Mouse (Mus musculus) adrenal gland (tissue): Measurements from ENCODE around the gene Ucp2.
"Not testable (repeated sequence)": the region's sequence is repeated elsewhere in the genome, so short reads cannot be mapped to it uniquely, and the experiment has no call there.

ENCODE experiments used
- intact Hi-C: fragments of 180-260 bp; cut with DNase I; formaldehyde crosslinking; loops from one replicate; pipeline ENCODE4 v1.15.1; 2025

Gene Ucp2

DNA sequence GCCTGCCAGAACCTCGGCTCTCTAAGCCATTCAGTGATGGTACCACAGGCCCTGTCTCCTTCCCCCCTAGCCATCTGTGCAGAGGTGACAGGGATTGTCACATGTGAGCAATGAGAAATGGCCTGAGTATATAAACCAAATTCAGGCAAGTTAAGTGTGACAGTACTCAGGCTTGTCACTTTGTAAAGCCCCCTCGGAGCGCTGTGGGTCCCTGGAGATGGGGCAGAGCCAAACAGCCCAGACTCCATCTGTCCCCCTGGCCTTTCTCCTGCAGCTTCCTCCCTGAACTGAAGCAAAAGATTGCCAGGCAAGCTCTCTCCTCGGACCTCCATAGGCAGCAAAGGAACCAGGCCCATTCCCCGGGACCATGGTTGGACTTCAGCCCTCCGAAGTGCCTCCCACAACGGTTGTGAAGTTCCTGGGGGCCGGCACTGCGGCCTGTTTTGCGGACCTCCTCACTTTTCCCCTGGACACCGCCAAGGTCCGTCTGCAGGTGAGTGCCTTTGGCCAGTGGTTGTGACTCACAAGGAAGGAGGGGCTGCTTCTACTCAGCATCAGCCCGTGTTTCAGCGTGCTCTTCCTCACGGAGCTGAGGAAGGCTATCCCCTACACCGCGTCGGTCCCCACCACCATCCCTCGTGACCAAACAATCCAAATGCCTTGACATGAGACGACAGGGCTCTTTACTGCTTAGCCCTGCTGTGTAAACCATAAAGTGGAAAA, 13.9 kb upstream of the Ucp2 start:
- intact Hi-C loops = no loop called here

DNA sequence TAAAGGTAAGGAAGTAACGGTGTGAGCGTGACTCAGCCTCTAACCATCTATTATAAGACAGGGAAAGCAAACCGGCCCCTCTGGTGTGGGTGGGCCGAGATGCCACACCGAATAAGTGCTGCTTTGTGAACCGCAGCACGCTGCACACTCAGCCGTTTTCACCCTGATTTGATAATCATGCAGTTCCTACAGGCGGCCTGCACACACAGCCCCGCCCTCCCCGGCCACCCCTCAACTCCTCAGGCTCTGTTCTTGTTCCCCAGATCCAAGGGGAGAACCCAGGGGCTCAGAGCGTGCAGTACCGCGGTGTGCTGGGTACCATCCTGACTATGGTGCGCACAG, 13.3 kb upstream of the Ucp2 start:
- intact Hi-C loops = no loop called here

DNA sequence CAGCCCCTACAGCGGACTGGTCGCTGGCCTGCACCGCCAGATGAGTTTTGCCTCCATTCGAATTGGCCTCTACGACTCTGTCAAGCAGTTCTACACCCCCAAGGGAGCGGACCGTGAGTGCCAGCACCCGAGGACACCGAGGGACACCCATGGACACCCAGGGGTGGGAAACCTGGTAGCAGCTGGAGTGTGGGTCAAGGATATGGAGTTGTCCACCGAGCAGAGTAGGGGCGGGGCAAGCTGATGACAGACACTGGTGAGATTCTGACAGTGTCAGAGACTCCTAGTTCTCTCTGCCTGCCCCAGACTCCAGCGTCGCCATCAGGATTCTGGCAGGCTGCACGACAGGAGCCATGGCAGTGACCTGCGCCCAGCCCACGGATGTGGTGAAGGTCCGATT, 13.0 kb upstream of the Ucp2 start:
- intact Hi-C loops = no loop called here

DNA sequence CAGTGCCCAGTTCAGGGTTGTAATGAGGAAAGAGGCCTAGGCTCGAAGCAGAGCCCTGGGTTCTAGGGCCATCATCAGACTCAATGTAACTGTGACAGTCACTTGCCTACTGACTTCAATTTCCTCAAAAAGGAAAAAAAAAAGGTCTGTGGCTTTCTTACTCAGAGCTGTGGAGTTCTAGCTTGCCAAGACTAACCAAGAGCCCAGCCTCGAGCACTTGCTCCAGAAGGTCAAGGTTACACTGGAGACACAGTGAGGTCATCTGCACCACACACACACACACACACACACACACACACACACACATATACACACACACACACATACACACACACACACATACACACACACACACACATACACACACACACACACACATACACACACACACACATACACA, 11.1 kb upstream of the Ucp2 start:
- intact Hi-C loops = not testable (repeated sequence)

DNA sequence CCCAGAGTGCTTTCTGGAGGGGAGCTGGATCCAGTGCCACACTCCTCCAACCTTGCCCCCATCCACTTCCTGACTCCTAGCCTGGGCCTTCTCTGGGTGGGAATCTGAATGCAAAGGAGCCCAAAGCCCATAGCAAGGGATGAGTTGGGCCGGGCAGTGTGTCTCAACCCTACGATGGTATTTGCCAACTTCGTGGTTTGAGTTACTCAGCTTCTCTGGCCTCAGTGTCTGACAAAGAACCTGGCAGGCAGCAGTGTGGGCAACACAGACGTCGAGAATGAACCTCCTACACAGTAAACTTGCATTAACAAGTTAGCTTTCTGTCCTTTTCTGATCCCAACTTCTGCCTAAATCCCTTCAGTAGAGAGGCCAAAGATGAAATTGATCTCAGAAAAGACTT, 8.6 kb upstream of the Ucp2 start:
- intact Hi-C loops = no loop called here

DNA sequence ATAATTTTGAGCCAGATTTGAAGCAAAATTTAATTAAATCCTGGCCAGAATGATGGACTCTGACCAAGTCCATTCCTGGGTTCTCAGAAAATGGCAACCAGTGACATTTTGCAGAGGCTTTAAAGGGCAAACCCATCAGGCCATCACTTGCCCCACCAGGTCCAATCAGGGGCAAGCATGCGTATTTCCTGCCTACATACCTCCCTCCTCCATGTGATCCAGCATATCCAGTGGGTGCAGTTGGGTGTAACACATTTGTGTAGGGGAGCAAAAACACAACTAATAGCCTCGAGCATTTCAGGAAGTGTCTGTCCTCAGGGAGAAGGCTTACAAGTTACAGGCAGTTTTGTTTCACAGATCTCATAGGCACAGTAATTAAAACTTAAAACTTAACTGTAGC, 5.8 kb upstream of the Ucp2 start:
- intact Hi-C loops = no loop called here

DNA sequence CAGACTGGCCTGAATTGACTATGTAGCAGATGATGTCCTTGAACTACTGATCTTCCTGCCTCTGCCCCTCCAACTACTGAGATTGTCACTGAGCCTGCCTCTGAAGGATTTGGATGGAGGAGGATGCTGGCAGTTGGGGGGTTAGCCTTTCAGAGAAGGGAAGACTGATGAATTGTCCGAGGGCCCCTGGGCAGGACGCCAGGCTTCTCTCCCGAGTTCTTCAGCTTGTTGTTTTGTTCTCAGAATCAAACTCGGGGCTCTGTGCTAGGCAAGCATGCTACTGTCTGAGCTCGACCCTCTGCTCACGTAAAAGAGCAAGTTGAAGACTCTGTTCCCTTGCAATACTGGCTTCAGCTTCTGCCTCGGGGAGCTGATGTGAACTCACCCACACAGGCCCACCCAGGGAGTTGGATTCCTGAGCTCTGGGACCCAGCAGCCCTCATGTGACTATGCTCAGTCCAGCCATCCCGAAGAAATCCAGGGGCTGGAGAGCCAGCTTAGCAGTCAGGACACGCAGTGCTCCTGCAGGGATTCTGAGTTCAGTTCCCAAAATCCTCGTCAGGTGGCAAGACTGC, 4.6 kb upstream of the Ucp2 start:
- intact Hi-C loops = no loop called here

DNA sequence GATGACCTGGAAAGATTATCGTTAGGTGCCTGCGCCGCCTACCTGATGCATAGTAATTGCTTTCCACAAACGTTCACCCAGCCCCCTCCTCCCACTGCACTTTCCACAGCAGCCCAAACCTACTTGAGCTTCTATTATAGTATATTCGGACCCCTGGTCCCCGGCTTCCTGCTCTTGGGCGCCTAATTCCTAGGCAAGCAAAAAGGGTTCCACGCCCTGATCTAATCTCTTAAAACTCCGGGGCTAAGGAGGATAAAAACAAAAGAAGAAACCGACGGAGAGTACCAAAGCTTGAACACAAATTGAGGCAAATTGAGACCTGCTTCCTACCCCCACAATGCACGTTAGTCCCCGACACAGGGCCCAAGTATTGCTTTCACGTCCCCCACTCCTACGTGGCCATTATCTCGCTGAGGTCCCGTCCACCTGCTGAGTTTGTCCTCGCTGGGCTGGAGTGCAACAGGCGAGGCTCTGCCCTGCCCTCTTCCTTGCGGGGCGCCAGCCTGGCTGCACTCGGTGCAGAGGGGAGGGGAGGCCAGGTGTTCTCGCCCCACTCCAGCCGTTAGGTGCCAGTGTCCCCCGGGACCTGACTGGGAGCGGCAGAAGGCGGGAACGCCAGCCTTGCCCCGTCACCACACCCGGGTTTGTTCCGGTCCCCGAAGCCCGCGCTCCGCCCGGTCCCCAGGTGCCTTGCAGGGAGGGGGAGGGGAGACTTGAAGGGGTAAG, 583 bp upstream of the Ucp2 start:
- intact Hi-C loops = loop anchor here (5.0 kb wide), 1 partner anchor 60 kb away; no protein-coding TSS in a partner anchor

DNA sequence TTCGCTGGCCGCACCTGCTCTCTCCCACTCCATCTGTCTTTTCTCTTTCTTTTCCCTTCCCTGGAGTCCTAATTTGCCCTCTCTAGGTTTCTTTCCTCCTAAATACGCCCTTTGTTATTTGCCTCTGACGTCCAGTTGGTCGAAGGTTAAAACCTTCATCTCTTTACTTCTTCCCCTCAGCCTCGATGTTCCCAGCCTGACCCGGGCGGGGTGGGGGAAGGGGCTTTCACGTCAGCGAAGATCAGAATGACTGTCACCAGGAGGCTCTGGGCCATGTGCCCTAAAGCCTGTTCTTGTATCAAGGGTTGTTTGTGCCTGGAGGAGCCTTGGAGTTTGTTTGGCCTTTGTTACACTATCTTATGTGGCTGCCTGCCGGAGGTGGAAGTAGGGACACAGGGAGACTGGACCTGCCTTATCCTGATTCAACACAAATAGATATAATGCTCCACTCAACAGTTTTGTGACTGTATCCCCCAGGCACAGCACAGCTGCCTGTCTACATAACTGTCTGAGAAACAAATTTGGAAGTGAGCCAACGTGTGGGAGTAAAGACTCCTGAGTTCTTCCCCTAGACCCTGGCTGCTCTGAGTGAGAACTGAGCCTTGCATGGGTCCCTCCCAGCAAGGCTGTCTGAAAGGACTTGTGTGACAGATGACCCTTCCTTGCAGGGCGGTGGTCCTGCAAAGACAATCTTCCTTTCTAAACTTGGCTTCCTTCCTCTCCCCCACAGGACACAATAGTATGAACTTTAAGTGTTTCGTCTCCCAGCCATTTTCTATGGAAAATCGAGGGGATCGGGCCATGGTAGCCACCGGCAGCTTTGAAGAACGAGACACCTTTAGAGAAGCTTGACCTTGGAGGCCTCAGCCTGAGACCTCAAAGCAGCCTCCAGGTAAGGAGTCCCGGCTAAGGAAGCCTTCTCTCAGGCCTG, 612 bp downstream of the Ucp2 start:
- intact Hi-C loops = loop anchor here (5.0 kb wide), 1 partner anchor 61 kb away; no protein-coding TSS in a partner anchor

DNA sequence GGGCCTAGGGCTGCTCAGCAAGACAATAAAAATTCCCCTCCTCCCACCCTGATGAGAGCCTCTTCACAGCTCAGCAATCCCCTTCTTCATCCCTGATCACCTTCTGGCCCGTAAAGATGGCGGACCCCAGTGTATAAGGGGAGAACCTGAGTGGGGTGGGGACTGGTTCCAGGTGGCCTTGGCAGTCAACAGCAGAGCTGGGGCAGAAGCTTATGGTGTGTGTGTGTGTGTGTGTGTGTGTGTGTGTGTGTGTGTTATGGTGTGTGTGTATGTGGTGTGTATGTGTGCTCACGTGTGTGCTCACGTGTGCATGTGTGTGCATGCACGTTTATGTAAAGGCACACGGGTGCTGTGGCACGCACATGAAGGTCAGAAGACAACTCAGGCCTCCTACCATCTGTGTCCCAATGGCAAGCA, 1.3 kb downstream of the Ucp2 start:
- intact Hi-C loops = loop anchor here (5.0 kb wide), 1 partner anchor 62 kb away; no protein-coding TSS in a partner anchor

DNA sequence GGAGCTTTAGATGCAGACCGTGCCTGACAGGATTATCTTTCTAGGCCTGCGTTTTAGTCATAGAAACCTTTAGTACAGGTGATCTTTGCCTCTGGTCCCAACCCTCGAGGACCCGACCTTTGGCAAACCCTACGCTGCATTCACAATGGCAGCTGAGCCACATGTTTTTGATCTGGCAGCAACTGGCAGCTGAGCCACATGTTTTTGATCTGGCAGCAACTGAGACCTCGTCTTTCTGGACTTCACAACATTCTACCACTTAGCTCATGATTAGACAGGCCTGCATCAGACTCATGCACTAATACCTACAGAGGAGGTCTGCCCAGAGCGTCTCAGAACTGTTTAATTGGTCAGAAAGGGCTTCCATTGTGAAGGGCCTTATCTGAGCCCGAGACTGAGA, 1.9 kb downstream of the Ucp2 start:
- intact Hi-C loops = no loop called here

DNA sequence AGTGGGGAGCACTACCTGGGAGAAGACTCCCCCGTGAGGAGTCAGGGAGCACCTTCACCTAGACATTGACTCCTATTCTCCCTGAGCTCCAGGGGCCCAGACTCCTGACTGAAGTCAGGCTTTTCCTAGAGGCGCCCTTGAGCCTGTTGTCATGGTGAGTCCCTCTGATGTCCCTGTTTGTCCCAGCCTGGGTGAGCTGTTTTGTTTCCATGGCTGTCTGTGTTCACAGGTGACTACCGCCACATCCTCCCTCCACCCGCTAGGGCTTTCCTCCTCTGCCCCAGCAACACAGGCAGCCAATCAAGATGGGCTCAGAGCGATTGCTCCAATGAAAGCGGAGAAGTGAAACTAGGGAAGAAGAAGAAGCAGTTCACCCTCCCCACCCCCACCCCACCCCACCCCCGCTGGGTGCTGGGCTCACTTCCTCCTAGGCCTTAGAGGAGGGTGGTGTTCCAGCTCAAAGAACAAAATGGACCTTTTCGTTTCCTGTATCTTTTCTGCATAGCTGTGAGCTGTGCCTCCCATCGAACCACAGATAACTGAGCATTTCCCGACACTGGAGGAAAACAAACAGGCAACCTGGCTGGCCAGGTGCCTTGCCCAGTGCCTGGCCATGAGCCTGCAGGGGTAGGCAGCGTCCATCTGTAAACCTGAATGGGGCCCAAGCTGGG, 2.6 kb downstream of the Ucp2 start:
- intact Hi-C loops = no loop called here

DNA sequence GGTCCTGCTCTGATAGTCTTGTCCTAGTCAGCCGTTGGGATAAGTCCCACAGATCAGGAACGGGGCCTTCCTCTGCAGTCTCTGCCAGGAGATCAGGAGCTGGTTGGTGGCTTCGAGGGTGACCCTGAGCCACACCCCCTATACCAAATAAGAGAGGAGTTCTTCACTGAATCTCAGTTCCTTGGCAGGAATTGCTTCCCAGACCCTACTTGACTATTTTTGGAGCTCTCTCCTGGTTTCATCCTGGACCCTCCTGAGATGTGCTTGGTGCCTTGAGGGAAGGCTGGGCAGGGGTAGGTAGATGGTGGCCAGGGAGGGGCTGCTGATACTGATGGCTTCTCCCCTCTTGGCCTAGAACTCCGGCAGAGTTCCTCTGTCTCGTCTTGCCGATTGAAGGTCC, 3.2 kb downstream of the Ucp2 start:
- intact Hi-C loops = no loop called here

DNA sequence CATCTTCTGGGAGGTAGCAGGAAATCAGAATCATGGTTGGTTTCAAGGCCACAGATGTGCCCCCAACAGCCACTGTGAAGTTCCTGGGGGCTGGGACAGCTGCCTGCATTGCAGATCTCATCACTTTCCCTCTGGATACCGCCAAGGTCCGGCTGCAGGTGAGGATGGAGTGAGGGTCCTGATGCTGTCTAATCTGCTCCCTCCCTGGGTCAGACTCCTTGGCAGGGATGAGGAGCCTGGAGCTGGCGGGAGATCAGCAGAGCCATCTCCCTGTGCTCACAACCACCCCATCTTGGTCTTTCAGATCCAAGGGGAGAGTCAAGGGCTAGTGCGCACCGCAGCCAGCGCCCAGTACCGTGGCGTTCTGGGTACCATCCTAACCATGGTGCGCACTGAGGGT, 3.7 kb downstream of the Ucp2 start:
- intact Hi-C loops = no loop called here

DNA sequence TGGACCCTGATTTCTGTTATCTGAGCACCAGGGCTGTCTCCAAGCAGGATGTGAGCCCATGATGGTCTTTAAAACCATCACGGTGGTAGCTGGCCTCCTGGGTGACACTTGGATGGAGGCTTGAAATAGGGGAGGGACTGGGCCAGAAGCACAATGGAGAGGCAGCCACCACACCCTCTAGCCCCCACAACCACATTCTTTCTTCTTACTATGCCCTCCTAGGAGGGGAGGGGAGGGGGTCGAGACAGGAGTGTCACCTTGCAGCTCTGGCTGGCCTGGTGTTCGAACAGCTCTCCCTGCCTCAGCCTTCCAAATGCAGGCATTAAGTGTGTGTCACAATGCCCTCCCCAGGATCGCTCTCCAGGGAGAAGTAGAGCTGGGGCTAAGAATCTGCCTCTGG, 4.3 kb downstream of the Ucp2 start:
- intact Hi-C loops = no loop called here

DNA sequence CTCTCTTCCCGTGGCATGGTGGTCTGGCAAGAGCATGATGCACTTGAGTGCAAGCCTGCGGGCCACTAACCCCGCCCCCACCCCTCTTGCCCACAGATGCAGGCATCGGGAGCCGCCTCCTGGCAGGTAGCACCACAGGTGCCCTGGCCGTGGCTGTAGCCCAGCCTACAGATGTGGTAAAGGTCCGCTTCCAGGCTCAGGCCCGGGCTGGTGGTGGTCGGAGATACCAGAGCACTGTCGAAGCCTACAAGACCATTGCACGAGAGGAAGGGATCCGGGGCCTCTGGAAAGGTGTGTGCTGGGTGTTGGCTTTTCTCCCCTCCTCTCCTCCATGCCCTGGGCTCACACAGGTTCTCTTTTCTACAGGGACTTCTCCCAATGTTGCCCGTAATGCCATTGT, 4.8 kb downstream of the Ucp2 start:
- intact Hi-C loops = no loop called here

DNA sequence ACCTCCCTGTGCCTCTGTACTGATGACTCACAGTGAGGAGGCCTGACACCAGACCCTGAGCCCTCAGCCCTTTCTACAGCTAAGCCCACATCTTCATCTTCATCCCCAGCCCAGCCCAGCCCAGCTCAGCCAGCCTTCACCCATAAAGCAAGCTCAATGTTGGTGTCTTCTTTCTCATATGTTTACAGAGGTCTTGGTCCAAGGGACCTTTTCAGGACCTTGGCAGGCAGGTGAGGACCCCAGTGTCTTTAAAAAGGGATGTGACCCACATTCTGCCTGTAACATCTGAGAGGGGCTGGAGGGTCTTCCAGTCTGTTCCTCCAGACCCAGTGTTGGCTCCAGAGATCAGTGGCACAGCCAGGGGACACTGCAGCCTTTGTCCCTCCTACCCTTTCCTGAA, 6.3 kb downstream of the Ucp2 start:
- intact Hi-C loops = no loop called here

DNA sequence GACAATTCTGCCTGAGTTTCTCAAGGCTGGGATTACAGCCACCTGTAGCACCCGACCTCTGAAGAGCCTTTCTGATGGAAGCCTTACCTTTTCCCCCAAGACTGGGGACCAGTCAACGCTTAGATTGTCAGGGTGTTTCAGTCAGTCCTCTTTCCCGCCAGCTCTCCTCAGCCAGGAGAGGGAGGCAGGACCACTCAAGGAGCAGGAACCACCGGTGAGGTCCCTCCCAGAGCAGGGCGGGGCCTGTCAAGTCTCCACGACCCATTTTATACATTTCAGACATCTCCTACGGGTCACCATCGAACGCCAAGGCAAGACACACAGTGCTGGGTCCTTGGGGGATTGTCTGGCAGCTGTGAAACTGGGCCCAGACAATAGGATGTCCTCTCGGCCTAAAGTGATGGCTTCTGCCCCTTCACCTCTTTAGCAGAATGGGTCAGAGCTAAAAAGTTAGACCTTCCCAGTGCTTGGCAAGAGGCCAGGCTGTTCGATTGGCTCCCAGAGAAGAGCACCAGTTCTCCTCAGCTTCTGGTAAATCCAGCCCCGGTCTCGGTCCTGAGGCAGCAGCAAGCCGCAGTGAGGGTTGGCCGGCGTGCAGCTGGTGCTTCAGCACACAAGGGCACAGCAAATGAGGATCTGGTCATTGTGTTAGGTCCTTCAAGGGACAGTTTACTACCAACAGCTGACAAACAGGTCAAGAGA, 7.3 kb downstream of the Ucp2 start:
- intact Hi-C loops = no loop called here

DNA sequence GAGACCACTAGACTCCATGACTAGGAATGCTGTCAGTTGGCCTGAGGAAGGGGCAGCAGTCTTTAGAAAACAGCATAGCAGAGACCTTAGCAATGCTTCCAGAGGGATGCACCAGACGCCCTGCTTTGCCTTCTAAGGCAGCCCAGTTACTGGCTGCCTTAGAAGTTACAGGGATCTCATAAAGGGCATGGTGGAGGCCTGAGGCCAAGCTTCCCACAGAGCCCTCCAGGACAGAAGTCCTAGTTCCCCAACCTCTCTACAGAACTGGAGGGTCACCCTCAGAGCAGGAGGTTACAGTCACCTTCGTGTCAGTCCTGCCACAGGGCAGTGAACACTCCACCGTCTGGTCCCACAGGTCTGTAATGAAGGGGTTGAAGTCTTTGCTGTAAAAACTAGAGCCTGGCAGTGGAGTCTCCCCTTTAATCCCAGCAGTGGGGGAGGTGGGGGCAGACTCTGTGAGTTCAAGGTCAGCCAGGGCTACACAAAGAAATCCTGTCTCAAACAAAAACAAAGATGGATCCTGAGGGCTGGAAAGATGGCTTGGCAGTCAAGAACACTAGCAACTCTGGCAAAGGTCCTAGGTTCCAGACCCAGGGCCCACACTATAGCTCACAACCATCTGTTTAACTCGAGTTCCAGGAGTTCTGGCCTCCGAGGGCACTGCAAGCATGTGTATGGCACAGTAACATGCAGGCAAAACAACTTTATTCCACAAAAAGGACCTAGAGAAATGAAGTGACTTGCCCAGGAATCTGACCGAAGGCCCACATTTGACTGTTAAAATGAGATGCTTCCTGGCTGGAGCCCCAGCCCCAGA, 8.1 kb downstream of the Ucp2 start:
- intact Hi-C loops = no loop called here
